Mouse (Mus musculus) intestine, postnatal 0 days (tissue): ENCODE data around the gene Mfap5. TPM values are rescaled to one million over a fixed set of nuclear protein-coding genes. Genes with fewer than 3 reads are reported as not detected.
"Not testable (repeated sequence)": the region's sequence is repeated elsewhere in the genome, so short reads cannot be mapped to it uniquely, and the experiment has no call there.

ENCODE experiments used
- ATAC-seq: fragments of 200-750 bp; cut with Nextera tagmentation; 2 replicates; pipeline ENCODE4 v1.8.0; 2017; ENCODE audit warnings: mild to moderate bottlenecking, moderate TSS enrichment, moderate library complexity
- H3K27ac ChIP-seq: fragments of 300-500 bp; sonication (generic); 2 replicates; pipeline ENCODE4 v1.5.1; 2014; ENCODE audit warnings: mild to moderate bottlenecking, low read depth, low read length, moderate library complexity
- H3K27me3 ChIP-seq: fragments of 300-500 bp; sonication (generic); replicated peaks from 2 replicates; pipeline ENCODE4 v1.6.1; 2014; ENCODE audit warnings: low read length, mixed read lengths; ENCODE audit not compliant: control insufficient read depth, insufficient read depth
- H3K36me3 ChIP-seq: fragments of 300-500 bp; sonication (generic); 2 replicates; pipeline ENCODE4 v1.6.1; 2014; ENCODE audit warnings: mild to moderate bottlenecking, moderate library complexity; ENCODE audit not compliant: control insufficient read depth, insufficient read depth
- H3K4me1 ChIP-seq: fragments of 300-500 bp; sonication (generic); replicated peaks from 2 replicates; pipeline ENCODE4 v1.6.1; 2014; ENCODE audit warnings: antibody characterized with exemption, low read length, mixed read lengths; ENCODE audit not compliant: control insufficient read depth, insufficient read depth
- H3K4me2 ChIP-seq: fragments of 300-500 bp; sonication (generic); replicated peaks from 2 replicates; pipeline ENCODE4 v1.6.1; 2014; ENCODE audit warnings: low read depth, mild to moderate bottlenecking, moderate library complexity
- H3K4me3 ChIP-seq: fragments of 300-500 bp; sonication (generic); 2 replicates; pipeline ENCODE4 v1.5.1; 2014; ENCODE audit warnings: low read depth, low read length
- H3K9ac ChIP-seq: fragments of 300-500 bp; sonication (generic); 2 replicates; pipeline ENCODE4 v1.6.1; 2014; ENCODE audit warnings: mild to moderate bottlenecking, low read depth, low read length
- H3K9me3 ChIP-seq: fragments of 300-500 bp; sonication (generic); 2 replicates; pipeline ENCODE4 v1.6.1; 2016; ENCODE audit warnings: mixed run types; ENCODE audit not compliant: control insufficient read depth
- CTCF ChIP-seq: sonication (generic); IDR thresholded peaks from 2 replicates; pipeline ENCODE4 v1.5.1; 2016; ENCODE audit warnings: low read depth, mild to moderate bottlenecking, control low read depth, antibody characterized with exemption, moderate library complexity
- WGBS: fragments of 180-500 bp; shearing (Covaris S2); extraction: QIAGEN DNeasy Blood & Tissue Kit; methylation state at CpG from one replicate; pipeline ENCODE4 v1.1.7; 2014; 5-methylcytosine and 5-hydroxymethylcytosine counted together
- polyA plus RNA-seq: library from polyadenylated mRNA; unstranded; fragments of >200 nt; fragmentation: Nextera tagmentation; extraction: Ambion mirVana; gene quantifications from 2 replicates; pipeline ENCODE4 v1.2.1, GENCODE M21; 2015

Mfap5 gene
- polyA plus RNA-seq, 1 experiment from 2014 or later, result 23.6 TPM

DNA sequence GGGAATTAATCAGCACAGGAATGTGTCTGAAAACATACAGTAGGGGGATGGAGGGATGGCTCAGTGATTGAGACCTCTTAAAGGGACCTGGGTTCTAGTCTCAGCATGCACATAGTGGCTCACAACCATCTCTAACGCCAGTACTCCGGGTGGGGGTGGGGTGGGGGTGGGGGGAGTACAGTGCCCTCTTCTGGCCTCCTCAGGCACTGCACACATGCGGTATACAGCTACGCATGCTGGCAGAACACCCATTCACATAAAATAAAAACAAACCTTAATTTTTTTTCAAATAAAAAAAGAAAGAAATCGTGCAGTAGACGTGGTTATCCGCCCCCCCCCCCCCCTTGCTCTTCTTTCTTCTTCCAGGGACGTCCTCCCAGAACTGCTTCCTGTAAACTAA lies 17.6 kb downstream of the Mfap5 start:
- H3K4me3 ChIP-seq, result no peak overlapping the region
- H3K27me3 ChIP-seq, result no peaks in the 10 kb centered on the region
- H3K9me3 ChIP-seq, result no peaks in the 10 kb centered on the region
- H3K9ac ChIP-seq, result no peak overlapping the region
- no peak for ATAC-seq
- no peaks in the 10 kb centered on the region for H3K4me1 ChIP-seq
- H3K4me2 ChIP-seq, result no peak overlapping the region
- no peak overlapping the region for H3K27ac ChIP-seq
- TF ChIP-seq CTCF, result no peak
- no peaks in the 10 kb centered on the region for H3K36me3 ChIP-seq
- WGBS, result 87% methylated on average over 8 of the region's 8 CpGs

DNA sequence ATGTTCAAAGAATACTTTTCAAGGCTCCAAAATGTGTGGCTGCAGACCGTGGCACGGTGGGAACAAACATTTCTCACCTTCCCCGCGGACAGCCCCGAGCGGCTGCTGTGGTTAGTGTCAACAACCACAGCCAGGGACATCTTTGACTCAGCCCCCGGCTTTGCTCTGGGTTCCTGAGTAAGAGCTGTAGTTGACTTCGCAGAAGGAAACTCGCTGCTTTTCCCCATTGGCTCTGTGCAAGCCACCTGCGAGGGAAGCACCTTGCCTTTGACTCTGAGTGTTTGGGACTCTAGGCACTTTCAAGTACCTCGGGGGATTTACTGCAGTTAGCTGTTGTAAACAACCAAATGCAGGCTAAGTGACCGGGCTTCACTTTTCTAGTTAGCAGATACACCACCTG lies 22.0 kb downstream of the Mfap5 start:
- Histone ChIP-seq H3K9me3 (no peaks in the 10 kb centered on the region), H3K4me1 (no peaks in the 10 kb centered on the region), H3K27ac (no peak overlapping the region), H3K9ac (no peak overlapping the region), H3K27me3 (no peaks in the 10 kb centered on the region), H3K4me2 (no peak overlapping the region), H3K36me3 (no peaks in the 10 kb centered on the region), H3K4me3 (no peak overlapping the region)
- ATAC-seq, result no peak
- no peak for TF ChIP-seq CTCF
- WGBS, result 16% methylated on average over 12 of the region's 12 CpGs

DNA sequence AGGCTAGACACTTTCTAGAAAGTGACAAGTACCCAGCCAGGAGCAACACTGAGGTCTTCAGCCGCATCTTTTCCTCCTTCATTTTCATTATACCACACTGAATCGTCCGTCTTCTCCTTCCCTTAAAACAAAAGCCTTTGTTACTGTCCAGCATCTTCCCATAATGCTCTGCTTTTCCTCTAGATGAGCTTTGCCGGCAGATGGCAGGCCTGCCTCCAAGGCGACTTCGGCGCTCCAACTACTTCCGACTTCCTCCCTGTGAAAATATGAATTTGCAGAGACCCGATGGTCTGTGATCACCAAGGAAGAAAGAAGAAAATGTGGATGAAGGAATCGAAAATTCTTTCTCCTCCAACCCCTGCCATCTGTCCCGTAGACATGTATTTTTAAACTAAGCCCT lies 22.5 kb downstream of the Mfap5 start:
- no peak overlapping the region for H3K4me2 ChIP-seq
- H3K4me3 ChIP-seq, result no peak overlapping the region
- H3K36me3 ChIP-seq, result no peaks in the 10 kb centered on the region
- TF ChIP-seq CTCF, result no peak
- WGBS, result 70% methylated on average over 11 of the region's 11 CpGs
- H3K27me3 ChIP-seq, result no peaks in the 10 kb centered on the region
- no peak overlapping the region for H3K9ac ChIP-seq
- H3K4me1 ChIP-seq, result no peaks in the 10 kb centered on the region
- H3K9me3 ChIP-seq, result no peaks in the 10 kb centered on the region
- no peak overlapping the region for H3K27ac ChIP-seq
- ATAC-seq, result no peak

DNA sequence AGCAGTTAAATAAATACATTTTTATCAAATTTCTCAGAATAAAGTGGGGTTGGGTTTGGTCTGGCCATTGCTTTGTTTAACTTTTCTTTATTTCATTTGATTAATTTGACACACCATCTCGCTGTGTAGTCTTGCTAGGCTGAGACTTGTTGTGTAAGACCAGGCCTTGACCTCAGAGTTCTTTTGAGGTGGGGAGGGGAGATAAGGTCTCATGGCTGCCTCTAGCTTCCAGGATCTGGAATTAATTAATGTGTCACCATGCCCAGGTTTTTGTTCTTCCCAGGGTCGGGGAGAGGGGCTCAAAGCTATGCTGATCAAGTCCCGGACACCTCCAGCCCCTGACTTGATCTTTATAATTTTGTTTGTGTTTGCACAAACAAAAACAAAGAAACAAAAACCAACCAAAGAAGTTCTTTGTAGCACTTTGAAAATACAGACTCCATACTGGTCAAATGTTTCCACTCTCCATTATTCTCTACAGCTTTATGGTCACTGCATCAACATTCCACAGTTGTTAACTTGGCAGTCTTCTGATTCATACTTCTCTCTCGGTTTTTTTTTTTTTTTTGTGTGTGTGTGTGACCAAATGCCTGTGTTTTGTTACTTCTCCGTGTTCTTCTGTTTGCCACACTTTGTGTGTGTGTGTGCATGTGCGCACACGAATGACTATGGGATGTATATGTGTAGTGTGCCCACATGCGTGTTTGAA lies 26.0 kb downstream of the Mfap5 start:
- Histone ChIP-seq H3K9ac (no peak overlapping the region), H3K9me3 (no peaks in the 10 kb centered on the region), H3K27ac (no peak overlapping the region), H3K4me3 (no peak overlapping the region), H3K4me1 (no peaks in the 10 kb centered on the region), H3K36me3 (no peaks in the 10 kb centered on the region), H3K27me3 (no peaks in the 10 kb centered on the region), H3K4me2 (no peak overlapping the region)
- ATAC-seq, result no peak
- 66% methylated on average over 8 of the region's 8 CpGs for WGBS
- TF ChIP-seq CTCF, result no peak

DNA sequence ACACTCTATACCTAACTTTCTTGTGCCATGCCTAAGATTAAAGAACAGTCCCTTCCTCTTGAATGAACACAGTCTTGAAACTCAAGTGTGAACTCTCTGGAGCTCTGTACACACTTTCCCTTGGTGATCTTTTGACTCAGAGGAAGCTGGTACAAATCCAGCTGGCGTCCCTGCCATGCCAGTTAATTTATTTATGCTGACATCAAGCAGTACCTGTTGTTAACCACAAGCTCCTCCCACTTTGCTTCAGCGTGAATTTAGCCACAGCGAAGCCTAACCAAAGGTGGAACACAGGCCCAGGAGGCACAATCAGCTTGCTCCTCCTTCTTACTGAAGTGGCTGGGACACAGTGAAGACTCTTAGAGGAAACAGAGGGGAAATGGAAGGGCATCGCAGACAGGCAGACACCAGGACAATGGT lies 27.2 kb downstream of the Mfap5 start:
- Histone ChIP-seq H3K9me3 (no peaks in the 10 kb centered on the region), H3K4me3 (no peak overlapping the region), H3K9ac (no peak overlapping the region), H3K36me3 (no peaks in the 10 kb centered on the region), H3K27ac (no peak overlapping the region), H3K27me3 (no peaks in the 10 kb centered on the region), H3K4me2 (peak overlapping the region; percentile 44), H3K4me1 (no peaks in the 10 kb centered on the region)
- ATAC-seq, result no peak
- 12% methylated on average over 4 of the region's 4 CpGs for WGBS
- TF ChIP-seq CTCF, result no peak

DNA sequence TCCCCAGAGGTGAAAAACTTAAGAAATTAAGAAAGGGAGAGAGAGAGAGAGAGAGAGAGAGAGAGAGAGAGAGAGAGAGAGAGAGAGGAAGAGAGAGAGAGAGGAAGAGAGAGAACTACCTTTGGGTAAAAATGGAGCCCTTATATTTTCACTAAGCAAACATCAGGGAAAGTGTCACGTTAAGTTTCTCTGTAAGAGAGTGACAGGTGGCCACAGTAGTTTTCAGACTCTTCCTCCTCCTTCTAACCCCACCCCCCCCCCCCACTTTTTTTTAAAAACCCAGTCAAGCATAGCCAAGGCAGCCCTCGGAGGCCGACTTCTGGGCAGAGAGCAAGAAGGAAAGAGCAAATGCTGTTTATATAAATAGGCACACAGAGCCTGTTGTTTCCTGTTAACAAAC lies 28.4 kb downstream of the Mfap5 start:
- H3K9ac ChIP-seq, result no peak overlapping the region
- H3K27me3 ChIP-seq, result no peaks in the 10 kb centered on the region
- no peak for TF ChIP-seq CTCF
- no peaks in the 10 kb centered on the region for H3K4me1 ChIP-seq
- H3K4me3 ChIP-seq, result no peak overlapping the region
- ATAC-seq, result no peak
- no peak overlapping the region for H3K4me2 ChIP-seq
- no peaks in the 10 kb centered on the region for H3K36me3 ChIP-seq
- WGBS, result 31% methylated on average over 3 of the region's 3 CpGs
- no peak overlapping the region for H3K27ac ChIP-seq
- H3K9me3 ChIP-seq, result no peaks in the 10 kb centered on the region

DNA sequence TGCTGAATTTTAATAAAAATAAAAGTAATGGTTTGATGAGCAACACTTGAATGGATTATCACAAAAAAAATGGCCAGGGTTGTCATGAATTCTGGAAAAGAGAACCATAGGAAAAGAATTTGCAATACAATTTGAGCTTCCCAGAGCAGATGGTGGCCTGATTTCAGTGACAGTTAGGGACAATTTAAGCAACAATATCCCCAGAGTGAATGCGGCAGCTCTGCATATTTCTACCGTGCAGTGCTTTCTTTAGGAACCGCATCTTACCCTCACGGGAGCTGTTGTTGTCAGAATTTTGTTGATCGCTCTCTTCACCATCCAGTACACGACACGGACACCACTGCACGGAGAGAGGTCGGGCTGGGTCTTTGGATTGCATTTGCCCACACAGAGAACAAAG lies 33.9 kb downstream of the Mfap5 start:
- H3K9ac ChIP-seq, result no peak overlapping the region
- no peaks in the 10 kb centered on the region for H3K36me3 ChIP-seq
- no peak overlapping the region for H3K27ac ChIP-seq
- H3K4me2 ChIP-seq, result no peak overlapping the region
- no peak for ATAC-seq
- no peaks in the 10 kb centered on the region for H3K27me3 ChIP-seq
- H3K9me3 ChIP-seq, result no peaks in the 10 kb centered on the region
- no peak for TF ChIP-seq CTCF
- H3K4me1 ChIP-seq, result no peaks in the 10 kb centered on the region
- WGBS, result 88% methylated on average over 9 of the region's 9 CpGs
- no peak overlapping the region for H3K4me3 ChIP-seq

DNA sequence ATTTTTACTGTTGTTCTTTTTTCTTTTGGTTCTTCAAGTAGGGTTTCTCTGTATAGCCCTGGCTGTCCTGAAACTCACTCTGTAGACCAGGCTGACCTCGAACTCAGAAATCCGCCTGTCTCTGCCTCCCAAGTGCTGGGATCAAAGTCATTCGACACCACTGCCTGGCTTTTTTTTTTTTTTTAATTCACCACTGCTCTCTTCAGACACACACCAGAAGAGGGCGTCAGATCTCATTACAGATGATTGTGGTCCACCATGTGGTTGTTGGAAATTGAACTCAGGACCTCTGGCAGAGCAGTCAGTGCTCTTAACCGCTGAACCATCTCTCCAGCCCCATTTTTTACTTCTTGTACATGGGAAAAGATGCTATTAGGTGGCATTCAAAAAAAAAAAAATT lies 36.8 kb downstream of the Mfap5 start:
- WGBS, result 81% methylated on average over 5 of the region's 5 CpGs
- H3K27me3 ChIP-seq, H3K36me3 ChIP-seq, H3K4me2 ChIP-seq, H3K9ac ChIP-seq, H3K4me3 ChIP-seq, ATAC-seq, H3K4me1 ChIP-seq, H3K9me3 ChIP-seq, H3K27ac ChIP-seq: not testable (repeated sequence)
